Mouse (Mus musculus) cortical plate, adult 2 months (tissue): ENCODE results near the gene Rpp14. TPM values are rescaled to one million over a fixed set of nuclear protein-coding genes. Genes with fewer than 3 reads are reported as not detected.

ENCODE experiments used
- H3K27ac ChIP-seq: fragments of 200-500 bp; 2 replicates; pipeline ENCODE4 v1.5.1; 2012; ENCODE audit warnings: low read length, control low read depth, inconsistent platforms; ENCODE audit not compliant: insufficient read depth
- H3K4me1 ChIP-seq: fragments of 200-500 bp; 2 replicates; pipeline ENCODE4 v1.6.1; 2011; ENCODE audit warnings: low read length; ENCODE audit not compliant: control insufficient read depth, insufficient read depth
- H3K4me3 ChIP-seq: fragments of 200-500 bp; 2 replicates; pipeline ENCODE4 v1.5.1; 2011; ENCODE audit warnings: mild to moderate bottlenecking, low read length, control low read depth; ENCODE audit not compliant: insufficient read depth
- CTCF ChIP-seq: fragments of 200-500 bp; IDR thresholded peaks from 2 replicates; pipeline ENCODE4 v1.5.1; 2011; ENCODE audit warnings: mild to moderate bottlenecking, control low read depth, low read length; ENCODE audit not compliant: insufficient read depth; ENCODE audit errors: extremely low read depth
- POLR2A ChIP-seq: fragments of 200-500 bp; IDR thresholded peaks from 2 replicates; pipeline ENCODE4 v1.6.1; 2011; ENCODE audit warnings: mild to moderate bottlenecking, low read length, control low read depth; ENCODE audit not compliant: insufficient read depth; ENCODE audit errors: extremely low read depth
- polyA plus RNA-seq: library from polyadenylated mRNA; depleted of rRNA; stranded (reverse); fragments of >200 nt; gene quantifications from 2 replicates; pipeline ENCODE4 v1.2.3, GENCODE M21; 2012

Gene Rpp14
- polyA plus RNA-seq, 1 experiment: 32.3 TPM

DNA sequence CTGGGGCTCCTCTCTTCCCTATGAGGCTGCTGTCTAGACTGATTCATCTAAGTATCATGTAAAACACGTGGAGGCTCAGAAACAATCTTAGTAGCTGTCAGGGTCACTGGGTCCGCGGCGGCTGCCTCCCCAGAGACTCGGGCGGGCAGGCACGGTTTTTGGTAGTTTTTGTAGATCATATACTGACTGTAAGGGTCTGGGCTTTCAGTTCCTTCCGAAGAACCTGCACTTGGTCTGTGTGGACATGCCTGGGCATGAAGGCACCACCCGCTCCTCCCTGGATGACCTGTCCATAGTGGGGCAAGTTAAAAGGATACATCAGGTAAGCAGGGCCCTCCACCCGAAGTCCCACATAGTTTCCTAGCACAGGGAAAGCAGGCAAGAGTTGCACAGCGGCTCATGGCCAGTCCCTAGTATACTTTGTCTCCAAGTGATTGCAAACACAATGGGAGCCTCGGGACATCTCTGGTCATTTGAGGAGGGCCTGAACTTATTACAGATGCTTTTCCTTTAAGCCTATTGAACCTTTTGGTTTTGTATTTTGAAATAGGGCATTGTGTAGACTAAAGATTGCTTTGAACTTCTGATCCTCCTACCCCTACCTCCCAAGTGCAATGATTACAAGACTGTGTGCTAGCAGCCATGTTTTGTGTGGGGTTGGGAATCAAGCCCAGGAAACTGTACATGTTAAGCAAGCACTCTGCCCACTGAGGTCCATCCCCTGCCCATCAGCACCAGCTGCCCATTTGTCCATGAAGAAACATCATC lies 39.1 kb upstream of the Rpp14 start:
- Histone ChIP-seq H3K4me1 (peaks cover 5% of the 10 kb centered on the region), H3K4me3 (no peak overlapping the region), H3K27ac (no peak overlapping the region)
- TF ChIP-seq CTCF (no peak), POLR2A (no peak)

DNA sequence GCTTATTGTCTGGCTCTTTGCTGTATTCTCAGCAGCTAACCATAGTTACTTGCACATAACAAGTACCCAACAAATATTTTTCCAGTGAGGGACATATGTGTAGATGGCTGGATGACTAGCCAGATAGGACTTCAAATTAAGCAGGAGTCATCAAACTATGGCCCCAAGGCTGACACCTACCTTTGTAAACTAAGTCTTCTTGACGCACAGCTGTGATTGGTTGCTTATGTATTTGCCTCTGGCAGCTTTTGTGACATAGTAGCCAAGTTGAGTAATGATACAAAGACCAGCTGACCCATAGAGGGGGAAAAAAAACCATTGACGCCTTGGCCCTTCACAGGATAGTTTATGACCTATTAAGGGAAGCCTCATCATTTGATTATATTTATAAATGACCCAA lies 38.0 kb upstream of the Rpp14 start:
- TF ChIP-seq CTCF (no peak), POLR2A (no peak)
- peaks cover 5% of the 10 kb centered on the region for H3K4me1 ChIP-seq
- H3K4me3 ChIP-seq: no peak overlapping the region
- H3K27ac ChIP-seq: no peak overlapping the region

DNA sequence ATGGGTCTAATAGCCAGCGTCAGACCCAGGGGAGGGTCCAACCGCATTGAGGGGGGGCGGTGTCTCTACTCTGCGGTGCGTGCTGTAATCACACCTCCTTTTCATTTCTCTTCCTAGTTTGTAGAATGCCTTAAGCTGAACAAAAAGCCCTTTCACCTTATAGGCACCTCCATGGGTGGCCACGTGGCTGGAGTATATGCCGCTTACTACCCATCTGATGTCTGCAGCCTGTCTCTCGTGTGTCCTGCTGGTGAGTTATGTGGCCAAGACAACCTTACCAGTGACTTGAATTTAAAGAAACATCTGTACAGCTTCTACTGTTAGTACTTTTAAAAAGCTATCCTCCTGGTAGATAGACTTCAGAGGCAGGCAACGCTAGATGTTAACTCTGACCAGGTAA lies 37.6 kb upstream of the Rpp14 start:
- Histone ChIP-seq H3K4me1 (peaks cover 5% of the 10 kb centered on the region), H3K27ac (no peak overlapping the region), H3K4me3 (no peak overlapping the region)
- TF ChIP-seq POLR2A (no peak), CTCF (no peak)

DNA sequence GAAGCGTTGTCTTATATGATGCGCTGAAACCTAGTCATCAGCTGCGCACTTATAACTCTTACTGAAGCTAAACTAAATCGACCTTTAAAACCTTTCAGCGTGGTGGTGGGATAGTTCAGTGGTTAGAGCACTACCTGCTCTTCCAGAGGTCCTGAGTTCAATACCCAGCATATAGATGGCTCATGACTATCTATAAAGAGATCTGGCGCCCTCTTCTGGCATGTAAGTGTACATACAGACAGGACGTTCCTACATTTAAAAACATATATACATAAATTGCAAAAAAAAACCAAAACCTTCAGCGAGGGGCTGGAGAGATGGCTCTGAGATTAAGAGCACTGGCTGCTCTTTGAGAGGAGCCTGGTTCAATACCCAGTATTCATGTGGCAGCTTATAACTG lies 35.8 kb upstream of the Rpp14 start:
- TF ChIP-seq POLR2A: no peak
- 0 out of 2 replicates have a peak, but pooled peaks have one; percentile 24 for TF ChIP-seq CTCF
- H3K27ac ChIP-seq: no peak overlapping the region
- peaks cover 5% of the 10 kb centered on the region for H3K4me1 ChIP-seq
- no peak overlapping the region for H3K4me3 ChIP-seq

DNA sequence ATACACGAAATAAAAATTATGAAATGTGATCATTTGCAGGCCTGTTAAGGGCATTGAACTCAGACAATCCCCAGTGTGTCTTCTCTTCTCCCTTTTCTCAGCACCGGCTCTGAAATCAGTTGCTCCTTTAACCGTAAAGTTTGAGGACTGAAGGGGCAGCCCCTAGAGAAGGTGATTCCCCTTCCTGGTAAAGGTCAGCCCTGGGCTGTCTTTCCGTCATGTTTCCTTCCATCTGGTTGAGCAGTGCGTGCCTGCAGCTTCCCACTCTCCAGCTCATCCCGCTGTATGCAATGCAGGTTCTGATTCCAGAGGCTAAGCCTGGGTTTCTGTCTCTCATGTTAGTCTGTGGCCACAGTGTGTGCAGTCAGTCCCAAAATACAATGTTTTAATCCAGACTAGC lies 35.4 kb upstream of the Rpp14 start:
- no peak for TF ChIP-seq CTCF
- TF ChIP-seq POLR2A: no peak
- Histone ChIP-seq H3K4me1 (peaks cover 2% of the 10 kb centered on the region; the same call in 1 of the 2 replicates), H3K4me3 (no peak overlapping the region), H3K27ac (no peak overlapping the region)

DNA sequence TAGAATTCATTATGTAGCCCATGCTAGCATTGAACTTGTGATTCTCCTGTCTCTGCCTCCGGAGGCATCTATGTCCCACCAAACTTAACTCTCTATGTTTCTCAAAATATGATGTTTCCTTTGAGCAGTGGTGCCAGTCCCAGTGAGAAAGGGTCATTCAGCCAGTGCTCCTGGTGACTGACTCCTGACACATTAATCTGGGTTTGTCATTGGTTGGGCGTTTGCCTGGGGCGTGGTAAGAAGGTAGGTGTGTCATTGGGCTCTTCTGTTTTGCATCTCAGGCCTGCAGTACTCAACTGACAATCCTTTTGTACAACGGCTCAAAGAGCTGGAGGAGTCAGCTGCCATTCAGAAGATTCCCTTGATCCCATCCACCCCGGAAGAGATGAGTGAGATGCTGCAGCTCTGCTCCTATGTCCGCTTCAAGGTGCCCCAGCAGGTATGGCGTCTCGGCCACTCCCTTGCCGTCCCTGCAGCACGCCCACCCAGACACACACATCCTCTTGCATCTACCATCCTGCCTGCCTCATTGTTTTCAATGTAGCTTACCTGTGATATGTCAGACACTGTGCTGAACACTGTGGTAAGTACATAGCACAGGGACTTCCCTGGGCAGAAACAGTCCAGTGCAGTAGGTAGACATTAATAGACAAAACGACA lies 34.9 kb upstream of the Rpp14 start:
- Histone ChIP-seq H3K27ac (no peak overlapping the region), H3K4me1 (peaks cover under 1% of the 10 kb centered on the region; the same call in 1 of the 2 replicates), H3K4me3 (no peak overlapping the region)
- TF ChIP-seq CTCF (no peak), POLR2A (no peak)

DNA sequence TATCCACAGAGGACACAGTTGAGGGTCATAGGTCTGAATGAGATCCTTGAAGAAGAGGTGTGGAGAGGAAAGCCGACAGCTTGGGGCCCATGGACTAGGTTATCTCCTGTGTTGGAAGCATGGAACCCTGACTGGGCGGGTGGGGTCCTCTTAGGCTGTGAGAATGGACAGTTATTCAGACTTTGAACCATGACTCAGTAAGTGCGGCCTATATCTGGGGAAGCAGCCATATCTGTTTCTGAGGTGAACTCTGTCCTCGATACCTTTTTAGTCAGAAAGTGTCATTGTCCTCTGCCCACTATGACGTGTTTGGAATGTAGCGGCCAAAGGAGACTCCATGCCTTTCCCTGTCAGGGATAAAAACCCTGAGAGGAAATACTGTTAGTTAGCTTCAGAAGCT lies 33.3 kb upstream of the Rpp14 start:
- TF ChIP-seq POLR2A: no peak
- TF ChIP-seq CTCF: no peak
- no peak overlapping the region for H3K27ac ChIP-seq
- no peak overlapping the region for H3K4me3 ChIP-seq
- no peaks in the 10 kb centered on the region for H3K4me1 ChIP-seq

DNA sequence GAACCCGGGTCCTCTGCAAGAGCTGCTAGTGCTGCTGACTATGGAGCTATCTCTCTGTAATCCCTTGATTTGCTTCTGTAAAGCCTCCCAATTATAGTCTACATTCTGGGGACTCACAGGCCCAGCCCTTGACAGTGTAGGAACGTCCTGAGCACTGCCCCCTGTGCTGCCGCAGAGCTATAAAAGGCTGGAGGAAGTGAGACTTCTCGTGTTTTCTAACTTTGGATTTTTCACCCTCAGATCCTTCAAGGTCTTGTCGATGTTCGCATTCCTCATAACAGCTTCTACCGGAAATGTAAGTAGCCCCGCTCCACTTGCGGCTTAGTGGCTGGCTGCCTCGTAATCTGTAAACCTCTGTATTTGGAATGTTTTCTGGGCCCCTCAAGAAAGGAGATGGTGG lies 30.8 kb upstream of the Rpp14 start:
- no peak overlapping the region for H3K4me3 ChIP-seq
- no peaks in the 10 kb centered on the region for H3K4me1 ChIP-seq
- H3K27ac ChIP-seq: no peak overlapping the region
- TF ChIP-seq CTCF (no peak), POLR2A (no peak)

DNA sequence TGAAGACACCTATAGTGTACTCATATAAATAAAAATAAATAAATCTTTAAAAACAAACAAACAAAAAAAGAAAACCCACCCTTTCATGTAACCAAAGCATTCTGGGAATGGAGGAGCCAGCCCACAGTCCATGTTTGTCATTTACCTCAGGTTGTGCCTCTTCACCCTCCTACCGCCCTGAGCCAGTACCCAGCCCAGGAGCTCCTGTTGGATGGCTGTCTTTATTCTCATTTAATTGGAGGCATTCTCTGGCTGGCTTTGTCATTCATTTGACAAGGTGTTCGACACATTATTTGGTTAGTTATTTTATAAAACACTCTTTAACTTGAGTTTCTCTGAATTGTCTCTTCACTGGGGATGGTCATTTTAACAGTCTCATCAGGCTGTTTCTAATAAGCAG lies 28.3 kb upstream of the Rpp14 start:
- Histone ChIP-seq H3K4me3 (no peak overlapping the region), H3K27ac (no peak overlapping the region), H3K4me1 (no peaks in the 10 kb centered on the region)
- TF ChIP-seq CTCF (no peak), POLR2A (no peak)

DNA sequence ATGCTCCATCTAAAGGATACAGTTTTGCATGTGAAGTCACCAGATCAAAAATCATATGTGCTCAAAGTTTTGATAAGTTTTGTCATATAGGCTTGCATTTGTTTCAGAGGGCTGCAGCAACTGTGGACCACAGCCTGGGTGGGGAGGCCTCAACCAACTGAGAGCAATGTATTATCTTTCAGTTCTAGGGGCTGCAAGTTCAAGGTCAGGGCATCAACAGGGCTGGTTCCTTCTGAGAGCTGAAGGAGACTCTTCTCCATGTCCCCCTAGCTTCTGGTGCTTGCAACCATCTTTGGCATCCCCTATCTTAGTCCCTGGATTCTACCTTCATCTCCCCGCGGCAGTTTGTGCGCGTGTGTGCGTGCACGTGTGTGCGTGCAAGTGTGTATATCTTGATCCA lies 27.5 kb upstream of the Rpp14 start:
- TF ChIP-seq CTCF: no peak
- no peak for TF ChIP-seq POLR2A

More for the DNA sequence above, 27.5 kb upstream of the Rpp14 start:
- no peak overlapping the region for H3K27ac ChIP-seq
- no peak overlapping the region for H3K4me3 ChIP-seq
- H3K4me1 ChIP-seq: no peaks in the 10 kb centered on the region
